Mouse (Mus musculus) G1E (cell line): ENCODE data around the gene Gpr3. TPM values are rescaled to one million over a fixed set of nuclear protein-coding genes. Genes with fewer than 3 reads are reported as not detected.

Source experiments
- ATAC-seq: 2 replicates; pipeline ENCODE4 v1.8.0; 2016; ENCODE audit warnings: mild to moderate bottlenecking; ENCODE audit not compliant: insufficient number of reproducible peaks, poor library complexity, low FRiP score, severe bottlenecking; ENCODE audit errors: extremely low read depth
- DNase-seq: peaks from one replicate; pipeline ENCODE4 v3.0.0; 2012; ENCODE audit warnings: low spot score
- H3K27me3 ChIP-seq: 2 replicates; pipeline ENCODE4 v1.6.1; 2012; ENCODE audit warnings: mild to moderate bottlenecking, low read length, inconsistent platforms; ENCODE audit not compliant: insufficient read depth
- H3K36me3 ChIP-seq: replicated peaks from 2 replicates; pipeline ENCODE3; 2012; ENCODE audit warnings: mild to moderate bottlenecking, inconsistent platforms
- H3K4me1 ChIP-seq: 2 replicates; pipeline ENCODE4 v1.6.1; 2012; ENCODE audit warnings: low read depth, low read length, inconsistent platforms, mixed read lengths; ENCODE audit not compliant: insufficient read depth
- H3K4me3 ChIP-seq: 2 replicates; pipeline ENCODE4 v1.5.1; 2012; ENCODE audit warnings: low read depth, mild to moderate bottlenecking, inconsistent platforms, low read length, moderate library complexity, mixed read lengths
- H3K9me3 ChIP-seq: replicated peaks from 2 replicates; pipeline ENCODE4 v1.6.1; 2012; ENCODE audit warnings: inconsistent platforms
- CTCF ChIP-seq: IDR thresholded peaks from 2 replicates; pipeline ENCODE4 v1.5.1; 2012; ENCODE audit warnings: low read depth, low read length, inconsistent platforms, mixed read lengths
- GATA1 ChIP-seq: IDR thresholded peaks from 2 replicates; pipeline ENCODE4 v1.6.1; 2012; ENCODE audit warnings: borderline replicate concordance, low read length, inconsistent platforms, mixed read lengths
- GATA2 ChIP-seq: IDR thresholded peaks from 2 replicates; pipeline ENCODE4 v1.6.1; 2012; ENCODE audit warnings: low read depth, low read length, inconsistent platforms, borderline replicate concordance
- POLR2AphosphoS5 ChIP-seq: IDR thresholded peaks from 2 replicates; pipeline ENCODE4 v1.6.1; 2012; ENCODE audit warnings: low read depth, low read length, inconsistent platforms; ENCODE audit not compliant: insufficient replicate concordance
- TAL1 ChIP-seq: conservative IDR thresholded peaks from 2 replicates; pipeline ENCODE4 v1.6.1; 2012; ENCODE audit warnings: low read depth, low read length, inconsistent platforms, mixed read lengths
- polyA plus RNA-seq: library from polyadenylated mRNA; stranded (reverse); fragments of >175 nt; gene quantifications from 2 replicates; pipeline ENCODE4 v1.2.3, GENCODE M21; 2012
- total RNA-seq, 2 experiments: library from RNA; stranded (forward) in 1 of 2; stranded (reverse) in 1 of 2; fragments of 200-1000 nt in 1 of 2; fragments of >200 nt in 1 of 2; fragmentation: Nextera tagmentation in 1 of 2; gene quantifications; 2 replicates each; pipeline ENCODE4 v1.2.3; 2014 to 2017

Gene Gpr3
- total and polyA plus RNA-seq, 3 experiments, result 0.10 to 0.16 TPM; not detected in 1

- no peak for TF ChIP-seq POLR2AphosphoS5
- TF ChIP-seq CTCF, result no peak
- no peak for TF ChIP-seq GATA2
- no peak for TF ChIP-seq TAL1
- no peak for TF ChIP-seq GATA1
- ATAC-seq, result no peak
- peaks cover 82% of the 10 kb centered on the region for H3K36me3 ChIP-seq
These were observed 15.0 kb downstream of the Gpr3 start for GRCm38 (mm10) chr4:133197355-133197754.

GRCm38 (mm10) chr4:133196852-133197251 is 15.5 kb downstream of the Gpr3 start:
- Histone ChIP-seq H3K27me3 (no peaks in the 10 kb centered on the region), H3K36me3 (peaks cover 87% of the 10 kb centered on the region), H3K9me3 (no peaks in the 10 kb centered on the region), H3K4me3 (no peak overlapping the region), H3K4me1 (peaks cover 15% of the 10 kb centered on the region)
- ATAC-seq (no peak), DNase-seq (no peak)
- no peak for TF ChIP-seq GATA1
- TF ChIP-seq CTCF, result no peak
- no peak for TF ChIP-seq TAL1
- TF ChIP-seq POLR2AphosphoS5, result no peak
- TF ChIP-seq GATA2, result no peak

More at GRCm38 (mm10) chr4:133197355-133197754, 15.0 kb downstream of the Gpr3 start:
- H3K4me1 ChIP-seq, result peaks cover 16% of the 10 kb centered on the region
- peaks cover 3% of the 10 kb centered on the region; the same call in 1 of the 2 replicates for H3K27me3 ChIP-seq
- no peak for DNase-seq
- H3K9me3 ChIP-seq, result no peaks in the 10 kb centered on the region
- H3K4me3 ChIP-seq, result no peak overlapping the region

GRCm38 (mm10) chr4:133196136-133196535 is 16.2 kb downstream of the Gpr3 start:
- H3K36me3 ChIP-seq, result peaks cover 93% of the 10 kb centered on the region
- DNase-seq (no peak), ATAC-seq (no peak)
- H3K9me3 ChIP-seq, result no peaks in the 10 kb centered on the region
- peaks cover 9% of the 10 kb centered on the region for H3K4me1 ChIP-seq
- H3K27me3 ChIP-seq, result no peaks in the 10 kb centered on the region
- no peak for TF ChIP-seq POLR2AphosphoS5
- TF ChIP-seq GATA2, result no peak
- no peak for TF ChIP-seq CTCF
- TF ChIP-seq GATA1, result no peak
- TF ChIP-seq TAL1, result no peak
- H3K4me3 ChIP-seq, result no peak overlapping the region

GRCm38 (mm10) chr4:133195014-133195413 is 17.3 kb downstream of the Gpr3 start:
- no peaks in the 10 kb centered on the region for H3K9me3 ChIP-seq
- peaks cover 94% of the 10 kb centered on the region for H3K36me3 ChIP-seq
- H3K4me1 ChIP-seq, result no peaks in the 10 kb centered on the region; the same call in 1 of the 2 replicates
- ATAC-seq (no peak), DNase-seq (no peak)
- no peak for TF ChIP-seq GATA2
- no peak for TF ChIP-seq CTCF
- TF ChIP-seq POLR2AphosphoS5, result no peak
- TF ChIP-seq GATA1, result no peak
- no peak for TF ChIP-seq TAL1
- H3K4me3 ChIP-seq, result no peak overlapping the region
- no peaks in the 10 kb centered on the region for H3K27me3 ChIP-seq

- no peak for ATAC-seq
- TF ChIP-seq TAL1 (no peak), GATA2 (no peak), POLR2AphosphoS5 (no peak), GATA1 (no peak), CTCF (no peak)
- no peaks in the 10 kb centered on the region; the same call in 1 of the 2 replicates for H3K4me1 ChIP-seq
- DNase-seq, result no peak
- peaks cover 94% of the 10 kb centered on the region for H3K36me3 ChIP-seq
- no peak overlapping the region for H3K4me3 ChIP-seq
- no peaks in the 10 kb centered on the region for H3K27me3 ChIP-seq
- no peaks in the 10 kb centered on the region for H3K9me3 ChIP-seq
These were observed 17.9 kb downstream of the Gpr3 start for GRCm38 (mm10) chr4:133194482-133194881.

- Histone ChIP-seq H3K27me3 (no peaks in the 10 kb centered on the region), H3K36me3 (peaks cover 97% of the 10 kb centered on the region), H3K9me3 (no peaks in the 10 kb centered on the region), H3K4me3 (no peak overlapping the region), H3K4me1 (no peaks in the 10 kb centered on the region)
- TF ChIP-seq POLR2AphosphoS5 (no peak), GATA2 (no peak), CTCF (no peak), TAL1 (no peak), GATA1 (no peak)
- ATAC-seq (no peak), DNase-seq (no peak)
These were observed 22.9 kb downstream of the Gpr3 start for GRCm38 (mm10) chr4:133189396-133189795.

- peaks cover 95% of the 10 kb centered on the region for H3K36me3 ChIP-seq
- H3K27me3 ChIP-seq, result no peaks in the 10 kb centered on the region
- DNase-seq, result no peak
- no peak for TF ChIP-seq POLR2AphosphoS5
- no peak for TF ChIP-seq TAL1
- TF ChIP-seq GATA2, result no peak
- no peak for TF ChIP-seq GATA1
- TF ChIP-seq CTCF, result no peak
- no peaks in the 10 kb centered on the region for H3K4me1 ChIP-seq
- no peak for ATAC-seq
- no peaks in the 10 kb centered on the region for H3K9me3 ChIP-seq
- no peak overlapping the region for H3K4me3 ChIP-seq
These were observed 25.5 kb downstream of the Gpr3 start for GRCm38 (mm10) chr4:133186856-133187255.
